Mouse (Mus musculus) lung, postnatal 0 days (tissue): ENCODE results near the gene Cyp2b19. TPM values are rescaled to one million over a fixed set of nuclear protein-coding genes. Genes with fewer than 3 reads are reported as not detected.

Source experiments
- ATAC-seq: fragments of 200-750 bp; cut with Nextera tagmentation; 2 replicates; pipeline ENCODE4 v1.8.0; 2017; ENCODE audit warnings: moderate library complexity
- DNase-seq: peaks from one replicate; pipeline ENCODE4 v3.0.0-alpha.2; 2016; ENCODE audit warnings: low spot score
- H3K27ac ChIP-seq: fragments of 300-500 bp; sonication (generic); 2 replicates; pipeline ENCODE4 v1.5.1; 2014; ENCODE audit warnings: antibody characterized with exemption, mild to moderate bottlenecking, low read length, mixed read lengths
- H3K27me3 ChIP-seq: fragments of 300-500 bp; sonication (generic); replicated peaks from 2 replicates; pipeline ENCODE4 v1.6.1; 2014; ENCODE audit warnings: low read length, mixed read lengths; ENCODE audit not compliant: insufficient read depth
- H3K36me3 ChIP-seq: fragments of 300-500 bp; sonication (generic); 2 replicates; pipeline ENCODE4 v1.6.1; 2014; ENCODE audit warnings: low read length, mixed read lengths; ENCODE audit not compliant: insufficient read depth
- H3K4me1 ChIP-seq: fragments of 300-500 bp; sonication (generic); 2 replicates; pipeline ENCODE4 v1.6.1; 2014; ENCODE audit warnings: antibody characterized with exemption, low read depth, low read length, mixed read lengths; ENCODE audit not compliant: insufficient read depth
- H3K4me2 ChIP-seq: fragments of 300-500 bp; sonication (generic); replicated peaks from 2 replicates; pipeline ENCODE4 v1.6.1; 2014; ENCODE audit warnings: low read depth, mild to moderate bottlenecking, low read length, moderate library complexity, mixed read lengths
- H3K4me3 ChIP-seq: fragments of 300-500 bp; sonication (generic); 2 replicates; pipeline ENCODE4 v1.5.1; 2014; ENCODE audit warnings: low read depth, low read length
- H3K9ac ChIP-seq: fragments of 300-500 bp; sonication (generic); replicated peaks from 2 replicates; pipeline ENCODE4 v1.6.1; 2014; ENCODE audit warnings: low read depth, mild to moderate bottlenecking
- H3K9me3 ChIP-seq: fragments of 300-500 bp; sonication (generic); 2 replicates; pipeline ENCODE4 v1.6.1; 2016; ENCODE audit warnings: low read length, mixed read lengths
- CTCF ChIP-seq: IDR thresholded peaks from 2 replicates; pipeline ENCODE4 v1.5.1; 2016; ENCODE audit warnings: antibody characterized with exemption, mild to moderate bottlenecking
- EP300 ChIP-seq: IDR thresholded peaks from 2 replicates; pipeline ENCODE4 v1.6.1; 2016; ENCODE audit warnings: antibody characterized with exemption, mild to moderate bottlenecking, control low read depth
- WGBS: fragments of 180-500 bp; shearing (Covaris S2); extraction: QIAGEN DNeasy Blood & Tissue Kit; methylation state at CpG from one replicate; pipeline ENCODE4 v1.1.7; 2014; 5-methylcytosine and 5-hydroxymethylcytosine counted together
- polyA plus RNA-seq: library from polyadenylated mRNA; unstranded; fragments of >200 nt; fragmentation: Nextera tagmentation; extraction: Ambion mirVana; gene quantifications from 2 replicates; pipeline ENCODE4 v1.2.1, GENCODE M21; 2015

Cyp2b19 gene
- 0.06 and 0.12 TPM in 2 replicates for polyA plus RNA-seq

DNA sequence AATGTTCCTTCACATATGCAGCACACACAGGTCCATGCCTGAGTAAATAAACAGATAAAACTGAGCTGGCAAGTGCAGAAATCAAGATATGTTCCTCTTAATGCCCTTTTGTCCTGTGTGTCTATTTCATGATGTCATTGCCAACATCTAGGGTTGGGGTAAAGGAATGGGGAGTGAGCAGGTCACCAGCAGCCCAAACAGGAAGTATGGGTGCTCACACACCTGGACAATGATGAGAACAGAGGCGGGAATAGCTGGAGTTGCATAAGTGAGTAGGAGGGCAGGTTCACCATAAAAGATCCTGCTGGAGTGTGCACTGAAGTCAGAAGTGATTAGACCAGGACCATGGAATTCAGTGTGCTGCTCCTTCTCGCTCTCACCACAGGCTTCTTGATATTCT is at the start of gene Cyp2b19:
TSS of gene Cyp2b19 (plus strand) at position 301 of the 400 bp plus-strand sequence.
- Histone ChIP-seq H3K9me3 (no peaks in the 10 kb centered on the region), H3K36me3 (no peaks in the 10 kb centered on the region), H3K27me3 (no peaks in the 10 kb centered on the region), H3K4me2 (no peak within 1 kb of the TSS), H3K4me3 (no peak within 1 kb of the TSS), H3K4me1 (no peaks in the 10 kb centered on the region), H3K9ac (no peak within 1 kb of the TSS), H3K27ac (no peak within 1 kb of the TSS)
- ATAC-seq (no peak), DNase-seq (no peak)
- WGBS: 68% methylated on average over 2 of the region's 2 CpGs
- TF ChIP-seq CTCF (no peak), EP300 (no peak)

- no peaks in the 10 kb centered on the region for H3K27me3 ChIP-seq
- H3K9me3 ChIP-seq: no peaks in the 10 kb centered on the region
- WGBS: 86% methylated on average over 11 of the region's 11 CpGs
- H3K4me2 ChIP-seq: no peak overlapping the region
- no peaks in the 10 kb centered on the region for H3K4me1 ChIP-seq
- TF ChIP-seq CTCF (no peak), EP300 (no peak)
- no peak overlapping the region for H3K9ac ChIP-seq
- H3K4me3 ChIP-seq: no peak overlapping the region
- no peak for ATAC-seq
- H3K27ac ChIP-seq: no peak overlapping the region
- no peaks in the 10 kb centered on the region for H3K36me3 ChIP-seq
- DNase-seq: no peak
Measured at GRCm38 (mm10) chr7:26711061-26711460, 45.9 kb upstream of the Cyp2b19 start.

DNA sequence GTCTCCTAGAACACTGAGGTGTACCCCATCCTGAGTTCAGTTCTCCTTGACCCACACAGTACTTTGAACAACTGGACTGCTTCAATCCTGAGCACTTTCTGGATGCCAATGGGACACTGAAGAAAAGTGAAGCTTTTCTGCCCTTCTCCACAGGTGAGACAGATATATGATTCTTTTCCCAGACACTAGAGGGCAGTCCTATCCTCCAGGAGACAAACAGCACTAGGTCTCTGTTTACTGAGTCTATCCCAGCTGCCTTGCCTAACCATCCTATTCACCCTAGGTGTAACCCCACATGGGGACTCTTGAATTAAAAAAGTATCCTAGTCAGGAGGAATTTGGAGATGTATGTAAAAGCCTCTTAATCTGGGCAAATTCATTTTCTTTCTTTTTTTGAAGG is 18.0 kb upstream of the Cyp2b19 start:
- H3K4me2 ChIP-seq: no peak overlapping the region
- H3K9me3 ChIP-seq: no peaks in the 10 kb centered on the region
- H3K36me3 ChIP-seq: no peaks in the 10 kb centered on the region
- DNase-seq (no peak), ATAC-seq (no peak)
- H3K9ac ChIP-seq: no peak overlapping the region
- no peak overlapping the region for H3K27ac ChIP-seq
- no peaks in the 10 kb centered on the region for H3K27me3 ChIP-seq
- no peak for TF ChIP-seq CTCF
- no peak for TF ChIP-seq EP300
- H3K4me1 ChIP-seq: no peaks in the 10 kb centered on the region
- H3K4me3 ChIP-seq: no peak overlapping the region

GRCm38 (mm10) chr7:26743948-26744347 is 13.0 kb upstream of the Cyp2b19 start:
- Histone ChIP-seq H3K27ac (no peak overlapping the region), H3K4me1 (no peaks in the 10 kb centered on the region), H3K36me3 (no peaks in the 10 kb centered on the region), H3K4me2 (no peak overlapping the region), H3K27me3 (no peaks in the 10 kb centered on the region), H3K4me3 (no peak overlapping the region), H3K9ac (no peak overlapping the region), H3K9me3 (no peaks in the 10 kb centered on the region)
- no peak for DNase-seq
- TF ChIP-seq CTCF (no peak), EP300 (no peak)
- 69% methylated on average over 4 of the region's 4 CpGs for WGBS
- ATAC-seq: no peak

- no peak overlapping the region for H3K27ac ChIP-seq
- TF ChIP-seq EP300 (no peak), CTCF (no peak)
- 32% methylated on average over 1 of the region's 1 CpGs for WGBS
Measured at GRCm38 (mm10) chr7:26745486-26745885, 11.5 kb upstream of the Cyp2b19 start.

GRCm38 (mm10) chr7:26767084-26767483 is 10.1 kb downstream of the Cyp2b19 start:
- TF ChIP-seq EP300 (no peak), CTCF (peak; percentile 74)
- no peak overlapping the region for H3K4me3 ChIP-seq
- peak; percentile 29 for DNase-seq
- no peaks in the 10 kb centered on the region for H3K36me3 ChIP-seq
- no peaks in the 10 kb centered on the region for H3K4me1 ChIP-seq
- ATAC-seq: no peak
- H3K27ac ChIP-seq: no peak overlapping the region
- 35% methylated on average over 1 of the region's 1 CpGs for WGBS
- H3K4me2 ChIP-seq: no peak overlapping the region
- no peaks in the 10 kb centered on the region for H3K9me3 ChIP-seq
- no peaks in the 10 kb centered on the region for H3K27me3 ChIP-seq
- no peak overlapping the region for H3K9ac ChIP-seq

More at GRCm38 (mm10) chr7:26745486-26745885, 11.5 kb upstream of the Cyp2b19 start:
- no peaks in the 10 kb centered on the region for H3K4me1 ChIP-seq
- no peak overlapping the region for H3K4me3 ChIP-seq
- no peaks in the 10 kb centered on the region for H3K9me3 ChIP-seq
- no peaks in the 10 kb centered on the region for H3K27me3 ChIP-seq
- H3K36me3 ChIP-seq: no peaks in the 10 kb centered on the region
- no peak overlapping the region for H3K4me2 ChIP-seq
- DNase-seq (no peak), ATAC-seq (no peak)
- H3K9ac ChIP-seq: no peak overlapping the region

DNA sequence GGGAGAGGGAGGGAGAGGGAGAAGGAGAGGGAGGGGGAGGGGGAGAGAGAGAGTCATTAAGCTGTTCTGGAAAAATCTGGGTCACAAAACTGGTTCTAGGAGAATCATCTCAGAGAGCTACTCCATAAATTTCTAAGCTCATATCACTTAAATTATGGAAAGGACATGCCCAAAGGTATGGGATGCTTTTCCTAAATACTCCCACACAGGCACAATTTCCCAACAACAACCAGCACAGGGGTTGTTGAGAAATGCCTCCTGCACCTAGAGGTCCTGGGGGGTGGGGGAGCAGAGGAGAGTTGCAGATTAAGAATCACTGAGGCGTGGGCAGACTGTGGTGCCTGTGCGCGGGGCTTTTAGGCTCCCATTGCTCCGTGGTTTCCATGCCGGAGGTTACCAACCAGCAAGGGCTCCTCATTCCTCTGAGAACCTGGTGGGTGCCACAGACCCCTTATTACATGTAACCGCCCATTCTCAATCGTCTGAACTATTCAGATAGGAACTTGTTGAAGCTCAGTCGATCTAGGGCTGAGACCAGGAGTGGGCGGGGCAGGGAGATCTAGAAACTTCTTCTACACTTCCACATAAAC is 13.0 kb downstream of the Cyp2b19 start:
- no peaks in the 10 kb centered on the region for H3K36me3 ChIP-seq
- no peak overlapping the region for H3K9ac ChIP-seq
- no peaks in the 10 kb centered on the region for H3K27me3 ChIP-seq
- 76% methylated on average over 9 of the region's 9 CpGs for WGBS
- no peak for DNase-seq
- no peak overlapping the region for H3K27ac ChIP-seq
- H3K4me2 ChIP-seq: no peak overlapping the region
- no peak overlapping the region for H3K4me3 ChIP-seq
- H3K9me3 ChIP-seq: no peaks in the 10 kb centered on the region
- no peaks in the 10 kb centered on the region for H3K4me1 ChIP-seq
- TF ChIP-seq CTCF: no peak
- ATAC-seq: no peak
